Mouse (Mus musculus) NIH3T3 (cell line): Measurements from ENCODE around the gene Gm14525.
"Not testable (repeated sequence)": the region's sequence is repeated elsewhere in the genome, so short reads cannot be mapped to it uniquely, and the experiment has no call there.

Source experiments
- DNase-seq: peaks from one replicate; pipeline ENCODE4 v3.0.0-alpha.2; 2012; ENCODE audit warnings: low read depth

The Gm14525 gene

GRCm38 (mm10) chrX:26702538-26702937, at the start of gene Gm14525:
Gene Gm14525, minus strand, starts transcription at chrX:26702638.
- DNase-seq, result not testable (repeated sequence)
